Mouse (Mus musculus): Measurements from ENCODE around the gene Cdh23. TPM values are rescaled to one million over a fixed set of nuclear protein-coding genes. Genes with fewer than 3 reads are reported as not detected.
"Not testable (repeated sequence)": the region's sequence is repeated elsewhere in the genome, so short reads cannot be mapped to it uniquely, and the experiment has no call there.

Cdh23 gene
- polyA plus RNA-seq, 1 experiment from 2014 or later, result 0.50 TPM

DNA sequence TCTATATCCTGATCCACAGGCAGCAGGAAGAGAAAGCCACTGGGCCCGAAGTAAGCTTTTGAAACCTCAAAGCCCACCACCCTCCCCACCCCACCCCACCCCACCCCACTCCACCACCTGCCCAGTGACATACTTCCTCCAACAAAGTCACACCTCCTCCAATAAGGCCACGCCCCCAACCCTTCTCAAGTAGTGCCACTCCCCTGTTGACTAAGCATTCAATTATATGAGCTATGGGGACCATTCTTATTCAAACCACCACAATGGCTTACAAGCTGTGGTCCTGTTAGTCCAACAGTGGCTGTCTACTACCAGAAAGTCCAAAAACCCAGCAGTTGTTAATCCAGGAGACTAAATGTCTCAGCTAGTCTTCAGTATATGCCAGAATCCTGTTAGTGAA is 22.2 kb upstream of the Cdh23 start:
- H3K27ac ChIP-seq (ENCODE audit: low read length), result no peak overlapping the region
- no peak overlapping the region for H3K4me2 ChIP-seq (replicated peaks; ENCODE audit: low read depth, low read length)
- H3K27me3 ChIP-seq (ENCODE audit: insufficient read depth, low read length), result no peaks in the 10 kb centered on the region
- H3K9me3 ChIP-seq (ENCODE audit: low read length), result peaks cover 9% of the 10 kb centered on the region
- peaks cover 33% of the 10 kb centered on the region for H3K36me3 ChIP-seq (ENCODE audit: insufficient read depth, low read length)
- no peak for ATAC-seq (ENCODE audit: low FRiP score, low TSS enrichment)
- H3K9ac ChIP-seq (replicated peaks; ENCODE audit: low read length), result no peak overlapping the region
- H3K4me3 ChIP-seq (ENCODE audit: low read length), result no peak overlapping the region
- no peaks in the 10 kb centered on the region for H3K4me1 ChIP-seq (ENCODE audit: insufficient read depth, low read length)
- WGBS, result 88% methylated on average over 2 of the region's 2 CpGs

DNA sequence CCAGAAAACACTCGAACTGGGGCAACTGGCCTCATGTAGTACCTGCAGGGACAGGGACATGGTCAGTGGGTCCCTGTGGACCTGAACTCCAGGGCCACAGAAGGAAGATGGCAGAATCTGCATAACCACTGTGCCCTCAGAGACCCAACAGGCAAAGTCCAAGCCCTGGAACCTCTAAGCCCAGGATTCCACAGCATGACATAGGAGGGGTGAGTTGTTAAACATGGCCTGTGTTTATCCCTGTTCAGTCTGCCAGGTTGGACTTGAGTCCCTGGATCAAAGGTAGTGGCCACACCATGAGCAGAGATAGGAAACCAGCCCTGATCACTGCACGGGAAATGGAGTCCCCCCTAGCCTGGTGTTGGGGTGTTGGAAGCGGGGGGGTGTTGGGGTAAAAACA is 20.2 kb upstream of the Cdh23 start:
- Histone ChIP-seq H3K4me3 (ENCODE audit: low read length) (no peak overlapping the region), H3K9me3 (ENCODE audit: low read length) (peaks cover 9% of the 10 kb centered on the region), H3K4me1 (ENCODE audit: insufficient read depth, low read length) (no peaks in the 10 kb centered on the region), H3K9ac (replicated peaks; ENCODE audit: low read length) (no peak overlapping the region), H3K36me3 (ENCODE audit: insufficient read depth, low read length) (peaks cover 32% of the 10 kb centered on the region), H3K27me3 (ENCODE audit: insufficient read depth, low read length) (no peaks in the 10 kb centered on the region), H3K4me2 (replicated peaks; ENCODE audit: low read depth, low read length) (no peak overlapping the region), H3K27ac (ENCODE audit: low read length) (no peak overlapping the region)
- WGBS, result 85% methylated on average over 3 of the region's 3 CpGs
- no peak for ATAC-seq (ENCODE audit: low FRiP score, low TSS enrichment)

DNA sequence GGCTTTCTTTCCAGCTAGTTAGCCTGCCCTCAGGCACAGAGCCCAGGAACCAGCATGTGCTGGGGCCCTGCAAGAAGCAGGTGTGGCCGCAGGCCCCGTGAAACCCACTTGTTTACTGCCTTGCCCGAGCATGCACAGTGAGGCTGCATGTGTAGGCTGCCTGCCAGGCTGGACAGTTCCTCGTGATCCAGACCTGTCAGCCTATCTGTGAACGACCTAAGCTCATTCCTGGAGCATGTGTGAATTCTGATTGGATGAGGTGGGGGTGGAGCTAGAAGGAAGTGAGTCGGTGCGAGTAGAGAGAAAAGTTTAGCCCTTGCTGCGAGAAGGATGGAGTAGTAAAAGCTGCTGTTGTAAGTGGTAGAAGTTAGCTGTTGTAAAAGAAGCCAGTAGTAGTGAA is 16.0 kb upstream of the Cdh23 start:
- not testable (repeated sequence) for H3K4me1 ChIP-seq (ENCODE audit: insufficient read depth, low read length); H3K9ac ChIP-seq (replicated peaks; ENCODE audit: low read length); ATAC-seq (ENCODE audit: low FRiP score, low TSS enrichment); H3K27ac ChIP-seq (ENCODE audit: low read length); H3K4me2 ChIP-seq (replicated peaks; ENCODE audit: low read depth, low read length); H3K27me3 ChIP-seq (ENCODE audit: insufficient read depth, low read length); H3K4me3 ChIP-seq (ENCODE audit: low read length); H3K9me3 ChIP-seq (ENCODE audit: low read length)
- WGBS, result 46% methylated on average over 6 of the region's 8 CpGs
- peaks cover 22% of the 10 kb centered on the region for H3K36me3 ChIP-seq (ENCODE audit: insufficient read depth, low read length)

DNA sequence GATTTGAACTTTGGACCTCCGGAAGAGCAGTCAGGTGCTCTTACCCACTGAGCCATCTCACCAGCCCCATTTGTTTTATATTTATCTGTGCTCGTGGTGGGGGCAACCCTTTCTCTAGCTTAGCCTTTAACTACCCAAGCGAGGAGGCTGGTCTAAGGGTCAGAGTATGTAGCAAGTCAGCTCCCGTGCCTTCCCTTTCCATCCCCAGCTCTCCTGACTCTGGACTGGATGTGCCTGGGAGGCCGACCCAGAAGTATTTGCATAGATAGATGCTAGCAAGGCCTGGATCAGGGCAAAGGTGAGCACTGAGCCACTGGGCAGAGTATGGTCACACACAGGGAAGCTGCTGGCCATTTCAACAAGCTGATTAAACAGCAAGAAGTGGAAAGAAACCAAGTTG is 12.5 kb upstream of the Cdh23 start:
- Histone ChIP-seq H3K27ac (ENCODE audit: low read length) (peak overlapping the region; percentile 56; the same call in 1 of the 2 replicates), H3K4me2 (replicated peaks; ENCODE audit: low read depth, low read length) (no peak overlapping the region), H3K36me3 (ENCODE audit: insufficient read depth, low read length) (peaks cover 1% of the 10 kb centered on the region), H3K4me3 (ENCODE audit: low read length) (no peak overlapping the region), H3K9ac (replicated peaks; ENCODE audit: low read length) (no peak overlapping the region), H3K9me3 (ENCODE audit: low read length) (peaks cover 1% of the 10 kb centered on the region; the same call in 1 of the 2 replicates), H3K4me1 (ENCODE audit: insufficient read depth, low read length) (no peaks in the 10 kb centered on the region), H3K27me3 (ENCODE audit: insufficient read depth, low read length) (no peaks in the 10 kb centered on the region)
- peak; percentile 90 for ATAC-seq (ENCODE audit: low FRiP score, low TSS enrichment)
- WGBS, result 65% methylated on average over 5 of the region's 5 CpGs

DNA sequence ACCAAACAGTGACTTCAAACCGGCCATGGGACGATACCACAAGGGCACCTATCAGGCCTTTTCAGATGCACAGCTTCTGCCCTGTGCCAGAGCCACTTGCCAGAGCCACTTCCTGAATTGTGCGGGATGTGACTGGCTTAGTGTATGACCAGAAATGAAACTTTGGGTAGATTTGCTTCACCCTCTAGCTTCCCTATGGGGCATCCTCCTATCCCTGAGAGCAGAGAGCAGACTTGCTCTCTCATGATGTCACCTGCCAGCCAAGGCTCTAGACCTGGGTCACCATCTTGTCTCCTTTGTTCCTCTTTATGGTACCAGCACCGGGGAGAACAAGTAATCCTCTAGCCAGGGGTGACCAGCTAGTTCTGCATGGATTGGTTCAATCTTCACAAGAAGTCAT is 10.0 kb upstream of the Cdh23 start:
- H3K27ac ChIP-seq (ENCODE audit: low read length), result no peak overlapping the region
- no peak overlapping the region for H3K4me3 ChIP-seq (ENCODE audit: low read length)
- no peak for ATAC-seq (ENCODE audit: low FRiP score, low TSS enrichment)
- no peaks in the 10 kb centered on the region for H3K36me3 ChIP-seq (ENCODE audit: insufficient read depth, low read length)
- no peak overlapping the region for H3K4me2 ChIP-seq (replicated peaks; ENCODE audit: low read depth, low read length)
- 79% methylated on average over 4 of the region's 4 CpGs for WGBS
- no peaks in the 10 kb centered on the region for H3K4me1 ChIP-seq (ENCODE audit: insufficient read depth, low read length)
- no peaks in the 10 kb centered on the region for H3K27me3 ChIP-seq (ENCODE audit: insufficient read depth, low read length)
- H3K9me3 ChIP-seq (ENCODE audit: low read length), result no peaks in the 10 kb centered on the region
- H3K9ac ChIP-seq (replicated peaks; ENCODE audit: low read length), result no peak overlapping the region

DNA sequence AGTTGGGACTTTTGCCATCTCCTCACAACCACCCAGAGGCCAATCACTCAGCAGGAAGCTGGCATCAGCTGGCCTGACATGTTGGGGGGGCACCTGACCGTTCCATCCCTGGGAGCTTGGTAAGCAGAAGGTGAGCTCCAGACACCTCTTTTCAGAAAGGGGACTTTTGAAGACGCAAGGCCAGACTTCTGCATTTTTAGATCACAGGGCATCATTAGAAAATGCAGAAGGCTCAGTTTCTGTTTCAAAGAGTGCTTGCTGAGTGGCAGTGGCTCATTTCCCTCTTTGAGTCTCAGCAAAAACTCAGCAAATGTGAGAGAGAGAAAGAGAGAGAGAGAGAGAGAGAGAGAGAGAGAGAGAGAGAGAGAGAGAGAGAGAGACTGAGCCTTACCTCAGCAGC is 8.8 kb upstream of the Cdh23 start:
- Histone ChIP-seq H3K4me1 (ENCODE audit: insufficient read depth, low read length) (no peaks in the 10 kb centered on the region), H3K9me3 (ENCODE audit: low read length) (no peaks in the 10 kb centered on the region), H3K36me3 (ENCODE audit: insufficient read depth, low read length) (no peaks in the 10 kb centered on the region), H3K27ac (ENCODE audit: low read length) (no peak overlapping the region), H3K4me3 (ENCODE audit: low read length) (no peak overlapping the region), H3K4me2 (replicated peaks; ENCODE audit: low read depth, low read length) (no peak overlapping the region), H3K27me3 (ENCODE audit: insufficient read depth, low read length) (no peaks in the 10 kb centered on the region), H3K9ac (replicated peaks; ENCODE audit: low read length) (no peak overlapping the region)
- no peak for ATAC-seq (ENCODE audit: low FRiP score, low TSS enrichment)
- 61% methylated on average over 2 of the region's 2 CpGs for WGBS

DNA sequence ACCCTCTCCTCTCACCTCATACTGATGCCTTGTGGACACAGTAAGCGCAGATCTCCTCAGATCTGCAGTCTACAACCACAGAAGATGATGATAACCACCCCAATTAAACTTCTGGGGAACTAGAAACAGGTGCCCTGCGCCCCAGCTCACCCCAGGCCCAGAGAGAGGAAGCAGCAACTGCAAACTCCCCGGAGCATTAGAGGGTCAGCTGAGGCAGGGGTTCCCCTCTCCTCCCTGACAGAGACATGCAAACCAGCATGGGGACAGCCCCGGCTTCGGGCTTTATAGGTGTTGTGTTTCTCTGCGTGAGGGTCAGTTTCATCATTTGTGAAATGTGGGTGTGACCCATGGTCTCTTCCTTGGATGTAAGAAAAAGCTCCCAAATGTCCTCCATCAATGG is 1.5 kb upstream of the Cdh23 start:
- peaks cover 3% of the 10 kb centered on the region; the same call in 1 of the 2 replicates for H3K27me3 ChIP-seq (ENCODE audit: insufficient read depth, low read length)
- no peak overlapping the region for H3K27ac ChIP-seq (ENCODE audit: low read length)
- H3K9me3 ChIP-seq (ENCODE audit: low read length), result no peaks in the 10 kb centered on the region
- H3K4me1 ChIP-seq (ENCODE audit: insufficient read depth, low read length), result no peaks in the 10 kb centered on the region
- H3K36me3 ChIP-seq (ENCODE audit: insufficient read depth, low read length), result no peaks in the 10 kb centered on the region
- WGBS, result 85% methylated on average over 6 of the region's 6 CpGs
- no peak overlapping the region for H3K9ac ChIP-seq (replicated peaks; ENCODE audit: low read length)
- ATAC-seq (ENCODE audit: low FRiP score, low TSS enrichment), result no peak
- H3K4me2 ChIP-seq (replicated peaks; ENCODE audit: low read depth, low read length), result no peak overlapping the region
- H3K4me3 ChIP-seq (ENCODE audit: low read length), result no peak overlapping the region

DNA sequence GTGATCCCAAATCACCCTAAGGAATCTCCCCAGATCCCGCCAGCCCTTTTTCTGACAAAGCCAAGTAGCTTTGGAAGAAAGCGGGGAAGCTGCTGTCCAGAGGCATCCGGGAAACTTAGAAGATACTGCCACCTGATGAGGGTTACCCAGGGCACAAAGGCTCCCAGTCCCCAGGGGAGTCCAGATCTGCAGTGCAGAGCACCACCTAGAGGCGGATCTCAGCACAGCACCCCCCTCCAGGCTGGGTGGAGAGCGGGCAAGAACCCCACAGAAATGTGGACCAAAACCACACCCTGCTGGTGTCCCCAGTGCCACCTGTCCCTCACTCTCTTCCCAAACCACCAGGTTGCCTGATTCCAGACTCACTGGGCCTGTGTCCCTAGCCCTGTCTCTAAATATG is 685 bp upstream of the Cdh23 start:
- ATAC-seq (ENCODE audit: low FRiP score, low TSS enrichment), result peak; percentile 49; the same call in 1 of the 2 replicates
- H3K9ac ChIP-seq (replicated peaks; ENCODE audit: low read length), result no peak overlapping the region
- H3K4me1 ChIP-seq (ENCODE audit: insufficient read depth, low read length), result no peaks in the 10 kb centered on the region
- WGBS, result 16% methylated on average over 5 of the region's 5 CpGs
- H3K36me3 ChIP-seq (ENCODE audit: insufficient read depth, low read length), result no peaks in the 10 kb centered on the region
- H3K9me3 ChIP-seq (ENCODE audit: low read length), result no peaks in the 10 kb centered on the region
- no peak overlapping the region for H3K27ac ChIP-seq (ENCODE audit: low read length)
- H3K27me3 ChIP-seq (ENCODE audit: insufficient read depth, low read length), result peaks cover 3% of the 10 kb centered on the region; the same call in 1 of the 2 replicates
- H3K4me3 ChIP-seq (ENCODE audit: low read length), result no peak overlapping the region
- H3K4me2 ChIP-seq (replicated peaks; ENCODE audit: low read depth, low read length), result no peak overlapping the region

DNA sequence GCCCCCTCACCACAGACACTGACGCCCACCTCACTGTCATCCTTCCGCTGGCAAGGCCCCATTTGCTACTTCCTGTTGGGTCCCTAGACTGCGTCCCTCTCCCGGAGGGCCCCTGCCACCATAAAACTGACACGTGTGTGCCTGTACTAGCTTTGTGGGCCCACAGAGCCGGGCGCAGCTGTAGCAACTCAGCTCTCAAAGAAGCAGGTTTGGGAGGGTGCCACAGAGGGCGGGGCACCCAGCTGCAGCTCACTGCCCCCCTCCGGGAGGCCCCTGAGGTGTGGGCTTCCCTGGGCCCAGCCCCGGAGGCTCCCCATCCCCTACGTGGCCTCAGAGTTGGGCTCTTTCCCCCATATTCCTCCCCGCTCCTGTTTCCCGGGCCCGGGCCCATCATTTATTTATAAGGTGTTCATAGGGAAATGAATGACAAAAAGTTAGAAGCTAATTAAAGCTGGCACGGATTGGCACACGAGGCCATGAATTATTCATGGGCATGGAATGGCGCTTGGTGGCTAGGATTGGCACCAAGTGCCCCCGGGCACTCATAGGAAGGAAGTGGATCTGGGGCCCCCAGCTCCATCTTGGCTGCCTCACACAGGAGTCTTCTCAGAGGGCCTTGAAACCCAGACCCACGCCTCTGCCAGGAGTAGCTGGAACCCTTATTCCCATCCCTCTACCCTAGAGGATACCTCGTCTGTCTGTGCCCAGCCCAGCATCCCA is 4.5 kb downstream of the Cdh23 start:
- no peak overlapping the region for H3K4me3 ChIP-seq (ENCODE audit: low read length)
- WGBS, result 51% methylated on average over 20 of the region's 20 CpGs
- H3K4me1 ChIP-seq (ENCODE audit: insufficient read depth, low read length), result peaks cover 8% of the 10 kb centered on the region; the same call in 1 of the 2 replicates
- H3K36me3 ChIP-seq (ENCODE audit: insufficient read depth, low read length), result no peaks in the 10 kb centered on the region
- ATAC-seq (ENCODE audit: low FRiP score, low TSS enrichment), result no peak
- no peak overlapping the region for H3K4me2 ChIP-seq (replicated peaks; ENCODE audit: low read depth, low read length)
- H3K27me3 ChIP-seq (ENCODE audit: insufficient read depth, low read length), result peaks cover 34% of the 10 kb centered on the region
- no peak overlapping the region for H3K9ac ChIP-seq (replicated peaks; ENCODE audit: low read length)
- H3K9me3 ChIP-seq (ENCODE audit: low read length), result no peaks in the 10 kb centered on the region
- no peak overlapping the region for H3K27ac ChIP-seq (ENCODE audit: low read length)

DNA sequence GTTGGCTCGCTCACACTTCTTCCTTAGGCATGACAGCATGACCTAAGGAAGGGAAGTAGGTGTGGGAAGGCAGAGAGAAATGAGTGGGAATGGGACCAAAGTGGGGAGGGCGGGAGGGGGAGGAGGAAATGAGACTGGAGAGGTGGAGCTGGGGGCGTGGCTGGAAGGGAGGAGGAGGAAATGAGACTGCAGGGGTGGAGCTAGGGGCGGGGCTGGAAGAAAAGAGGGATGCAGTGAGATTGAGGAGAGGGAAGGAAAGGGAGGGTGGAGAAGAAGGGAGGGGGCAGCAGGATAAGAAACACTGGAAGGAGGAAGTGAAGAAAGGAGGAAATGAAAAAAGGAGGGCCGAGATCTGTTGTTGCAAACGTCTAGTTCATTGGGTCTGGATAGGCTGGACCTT is 5.3 kb downstream of the Cdh23 start:
- Histone ChIP-seq H3K4me3 (ENCODE audit: low read length) (no peak overlapping the region), H3K4me2 (replicated peaks; ENCODE audit: low read depth, low read length) (no peak overlapping the region), H3K9me3 (ENCODE audit: low read length) (no peaks in the 10 kb centered on the region), H3K4me1 (ENCODE audit: insufficient read depth, low read length) (peaks cover 15% of the 10 kb centered on the region), H3K27me3 (ENCODE audit: insufficient read depth, low read length) (peaks cover 43% of the 10 kb centered on the region), H3K9ac (replicated peaks; ENCODE audit: low read length) (no peak overlapping the region), H3K27ac (ENCODE audit: low read length) (no peak overlapping the region), H3K36me3 (ENCODE audit: insufficient read depth, low read length) (no peaks in the 10 kb centered on the region)
- ATAC-seq (ENCODE audit: low FRiP score, low TSS enrichment), result no peak
- WGBS, result 48% methylated on average over 5 of the region's 6 CpGs
